Mouse (Mus musculus): ENCODE measurements around the gene Akt2.
A peak's percentile ranks its signal among the peaks of the same experiment; 100 is the strongest.

Gene Akt2

GRCm38 (mm10) chr7:27591266-27592216 is at the start of gene Akt2:
Gene Akt2, plus strand, starts transcription at chr7:27591552.
- DNase-seq (ENCODE audit: low spot score in 2 of 2): peak; percentile 87 to 92

GRCm38 (mm10) chr7:27541922-27542321 is 49.4 kb upstream of the Akt2 start:
- no peak for DNase-seq (ENCODE audit: low spot score in 2 of 2)

GRCm38 (mm10) chr7:27542392-27543033 is 48.8 kb upstream of the Akt2 start:
- peak; percentile 88 to 89 for DNase-seq (ENCODE audit: low spot score in 2 of 2)

- DNase-seq (ENCODE audit: low spot score in 2 of 2): no peak
Measured at GRCm38 (mm10) chr7:27543065-27543464, 48.3 kb upstream of the Akt2 start.

- no peak for DNase-seq (ENCODE audit: low spot score in 2 of 2)
Measured at GRCm38 (mm10) chr7:27543851-27544250, 47.5 kb upstream of the Akt2 start.

- DNase-seq (ENCODE audit: low spot score in 2 of 2): no peak
Measured at GRCm38 (mm10) chr7:27544675-27545370, 46.5 kb upstream of the Akt2 start.

GRCm38 (mm10) chr7:27549597-27549996 is 41.8 kb upstream of the Akt2 start:
- no peak for DNase-seq (ENCODE audit: low spot score in 2 of 2)

GRCm38 (mm10) chr7:27552070-27552469 is 39.3 kb upstream of the Akt2 start:
- no peak for DNase-seq (ENCODE audit: low spot score in 2 of 2)

- peak; percentile 94 to 97 for DNase-seq (ENCODE audit: low spot score in 2 of 2)
Measured at GRCm38 (mm10) chr7:27552931-27553513, 38.3 kb upstream of the Akt2 start, which contains the start of the genes Pld3 and 2310022A10Rik. Gene Pld3, minus strand, starts transcription at chr7:27553218. Gene 2310022A10Rik, plus strand, starts transcription at chr7:27553233.

GRCm38 (mm10) chr7:27560291-27560887 is 31.0 kb upstream of the Akt2 start:
- DNase-seq (ENCODE audit: low spot score in 2 of 2): no peak

GRCm38 (mm10) chr7:27560978-27561377 is 30.4 kb upstream of the Akt2 start:
- no peak for DNase-seq (ENCODE audit: low spot score in 2 of 2)

- no peak for DNase-seq (ENCODE audit: low spot score in 2 of 2)
Measured at GRCm38 (mm10) chr7:27569580-27570224, 21.6 kb upstream of the Akt2 start.

- DNase-seq (ENCODE audit: low spot score in 2 of 2): no peak
Measured at GRCm38 (mm10) chr7:27572133-27572532, 19.2 kb upstream of the Akt2 start.

- DNase-seq (ENCODE audit: low spot score in 2 of 2): no peak
Measured at GRCm38 (mm10) chr7:27574124-27574880, 17.1 kb upstream of the Akt2 start.

GRCm38 (mm10) chr7:27576914-27577313 is 14.4 kb upstream of the Akt2 start:
- DNase-seq (ENCODE audit: low spot score in 2 of 2): no peak

- DNase-seq (ENCODE audit: low spot score in 2 of 2): no peak
Measured at GRCm38 (mm10) chr7:27577589-27577988, 13.8 kb upstream of the Akt2 start.

- no peak for DNase-seq (ENCODE audit: low spot score in 2 of 2)
Measured at GRCm38 (mm10) chr7:27578465-27578864, 12.9 kb upstream of the Akt2 start.

GRCm38 (mm10) chr7:27580380-27581174 is 10.8 kb upstream of the Akt2 start:
- no peak for DNase-seq (ENCODE audit: low spot score in 2 of 2)

GRCm38 (mm10) chr7:27586861-27587260 is 4.5 kb upstream of the Akt2 start:
- DNase-seq (ENCODE audit: low spot score in 2 of 2): no peak

Data from frontal cortex, postnatal 14 days (tissue).